Mouse (Mus musculus) E14TG2a.4 (cell line): ENCODE results near the gene Igsf21.

Source experiments
- CTCF ChIP-seq: conservative IDR thresholded peaks from 2 replicates; pipeline ENCODE4 v1.5.1; 2014; ENCODE audit warnings: low read length
- NANOG ChIP-seq: IDR thresholded peaks from 2 replicates; pipeline ENCODE4 v1.6.1; 2014; ENCODE audit warnings: borderline replicate concordance, low read length, mixed read lengths
- POU5F1 ChIP-seq: IDR thresholded peaks from 2 replicates; pipeline ENCODE4 v1.6.1; 2014; ENCODE audit warnings: low read length, borderline replicate concordance

DNA sequence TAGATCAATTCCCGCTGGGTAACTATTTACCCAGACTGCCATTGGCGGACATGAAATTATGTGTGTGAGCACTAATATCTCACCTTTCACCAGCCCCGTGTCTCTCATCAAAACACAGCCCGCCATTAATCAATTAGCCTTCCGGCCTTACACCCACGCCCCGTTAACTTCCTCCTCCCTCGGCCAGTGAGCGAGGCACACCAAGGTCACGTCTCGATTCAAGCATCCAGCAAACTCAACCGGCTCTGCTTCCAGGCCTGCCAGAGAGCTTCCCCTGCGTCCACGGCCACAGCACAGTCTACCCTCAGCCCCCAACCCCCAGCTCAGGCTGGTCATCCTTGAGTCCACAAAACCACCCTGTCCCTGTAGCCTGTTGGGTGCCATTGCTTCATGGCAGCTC lies 32.2 kb downstream of the Igsf21 start:
- TF ChIP-seq CTCF: no peak
- no peak for TF ChIP-seq POU5F1
- TF ChIP-seq NANOG: no peak
